Mouse (Mus musculus): ENCODE measurements around the gene Tent5b.
A peak's percentile ranks its signal among the peaks of the same experiment; 100 is the strongest.
"Not testable (repeated sequence)": the region's sequence is repeated elsewhere in the genome, so short reads cannot be mapped to it uniquely, and the experiment has no call there.

The Tent5b gene

DNA sequence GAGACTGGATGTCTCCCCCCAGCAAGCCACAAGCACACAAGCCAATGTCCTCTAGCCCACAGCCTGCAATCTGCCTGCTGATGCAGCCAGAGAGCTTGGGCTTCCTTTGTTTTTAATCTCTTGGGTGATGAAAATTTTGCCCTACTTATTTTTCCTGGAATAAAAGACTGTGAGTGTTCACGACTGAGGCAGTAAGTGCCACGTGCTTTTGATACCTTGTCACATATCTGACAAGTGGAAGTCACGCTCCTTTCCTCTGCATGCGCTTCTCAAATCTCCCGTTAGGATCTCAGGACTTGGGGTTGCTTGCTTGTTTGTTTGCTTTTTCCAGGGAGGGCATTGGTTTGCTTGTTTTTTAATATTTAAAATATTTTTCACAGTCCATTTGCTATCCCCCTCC is 24.4 kb downstream of the Tent5b start:
- DNase-seq = no peak

DNA sequence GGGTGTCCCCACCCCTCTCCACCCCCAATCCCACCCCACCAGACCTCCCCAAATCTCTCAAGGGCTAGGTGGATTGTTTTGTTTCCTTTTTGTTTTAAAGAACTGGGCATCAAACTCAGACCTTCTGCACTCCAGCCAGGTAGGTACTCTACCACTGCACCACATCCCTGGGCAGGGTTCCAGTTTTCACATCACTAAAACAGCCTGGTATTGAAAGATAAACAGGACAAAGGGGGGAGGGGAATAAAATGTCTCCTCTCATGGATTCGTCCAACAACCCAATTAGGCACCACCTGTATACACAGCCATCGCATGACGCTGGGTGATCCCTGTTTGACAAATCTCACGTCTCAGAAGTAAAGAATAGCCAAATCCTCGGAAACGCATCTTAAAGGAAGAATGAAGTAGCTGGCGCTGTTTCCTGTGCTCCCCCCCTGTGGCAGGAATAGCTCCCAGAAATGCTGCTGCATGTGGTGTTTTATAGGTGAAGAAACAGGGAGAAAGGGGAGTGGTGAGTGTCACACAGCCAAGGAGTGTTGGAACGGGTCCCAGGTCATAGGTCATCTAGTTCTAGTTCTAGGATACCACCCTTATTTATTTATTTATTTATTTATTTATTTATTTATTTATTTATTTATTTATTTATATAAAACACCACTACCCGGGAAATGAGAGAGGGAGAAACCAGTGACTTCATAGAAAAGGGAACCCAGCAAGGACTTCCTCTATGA is 25.0 kb downstream of the Tent5b start:
- DNase-seq = no peak

DNA sequence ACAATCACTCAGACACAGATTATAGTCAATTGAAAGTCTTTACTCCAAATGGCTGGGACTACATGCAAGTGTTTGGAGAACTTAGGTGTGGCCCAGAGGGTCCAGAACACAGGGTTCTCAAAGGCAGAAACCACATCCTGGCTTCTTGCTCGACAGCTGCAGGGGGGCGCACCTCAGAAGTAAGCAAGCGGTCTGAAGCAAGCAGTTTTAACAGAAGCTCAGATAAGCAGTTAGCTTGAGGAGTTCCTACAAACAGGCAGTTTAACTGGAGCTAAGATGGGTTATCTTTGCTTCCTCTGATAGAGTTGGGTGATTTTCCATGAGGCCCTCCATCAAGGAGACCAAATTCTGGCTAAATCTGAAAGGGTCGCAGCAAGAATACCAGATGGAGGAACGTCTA is 26.6 kb downstream of the Tent5b start:
- no peak for DNase-seq

DNA sequence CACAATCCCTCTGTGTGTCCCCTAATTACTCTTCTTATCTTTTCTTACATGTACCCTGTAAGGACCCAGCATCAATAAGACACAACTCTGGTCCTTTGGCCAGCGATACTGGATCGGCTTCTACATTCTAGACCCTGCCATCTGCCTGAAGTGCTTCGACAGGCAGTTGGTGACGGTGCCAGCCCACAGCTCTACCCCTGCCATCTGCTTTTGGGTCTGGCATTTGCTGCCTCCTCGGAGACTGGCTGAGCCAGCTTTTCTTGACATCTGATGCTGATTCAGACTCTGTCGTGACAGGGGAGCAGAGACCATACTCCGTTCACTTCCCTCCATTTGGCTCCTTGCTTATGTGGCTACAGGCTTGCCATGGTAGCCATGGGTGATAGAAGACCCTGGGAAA is 29.1 kb downstream of the Tent5b start:
- no peak for DNase-seq

DNA sequence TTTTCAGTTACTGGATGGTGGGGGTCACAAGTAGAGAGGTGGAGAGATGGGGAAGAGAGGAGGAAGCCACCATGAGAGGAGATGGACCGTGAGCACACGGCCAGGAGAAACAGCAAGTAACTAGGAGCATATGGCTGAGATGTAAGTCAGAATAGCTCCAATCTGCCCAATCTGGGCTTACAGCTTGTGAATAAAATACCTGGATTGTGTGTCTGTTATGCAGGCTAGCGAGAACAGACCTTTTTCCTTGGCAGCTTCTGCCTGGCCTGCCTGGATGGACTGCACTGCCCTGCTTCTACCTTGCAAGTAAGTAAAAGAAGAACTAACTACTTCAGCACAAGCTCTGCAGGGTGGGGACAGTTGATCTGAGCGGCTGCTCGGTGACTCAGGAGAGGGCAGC is 31.1 kb downstream of the Tent5b start:
- DNase-seq = no peak

DNA sequence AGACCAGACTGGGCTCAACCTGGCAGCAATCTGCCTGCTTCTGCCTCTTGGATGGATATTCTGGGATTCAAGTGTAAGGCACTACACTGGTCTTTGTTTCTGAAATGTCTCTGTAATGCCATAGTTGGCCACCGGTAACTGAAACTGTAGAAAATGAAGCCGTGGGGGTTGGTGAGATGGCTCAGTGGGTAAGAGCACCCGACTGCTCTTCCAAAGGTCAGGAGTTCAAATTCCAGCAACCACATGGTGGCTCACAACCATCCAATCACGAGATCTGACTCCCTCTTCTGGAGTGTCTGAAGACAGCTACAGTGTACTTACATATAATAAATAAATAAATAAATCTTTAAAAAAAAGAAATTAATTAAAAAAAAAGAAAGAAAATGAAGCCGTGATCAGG is 32.6 kb downstream of the Tent5b start:
- not testable (repeated sequence) for DNase-seq

DNA sequence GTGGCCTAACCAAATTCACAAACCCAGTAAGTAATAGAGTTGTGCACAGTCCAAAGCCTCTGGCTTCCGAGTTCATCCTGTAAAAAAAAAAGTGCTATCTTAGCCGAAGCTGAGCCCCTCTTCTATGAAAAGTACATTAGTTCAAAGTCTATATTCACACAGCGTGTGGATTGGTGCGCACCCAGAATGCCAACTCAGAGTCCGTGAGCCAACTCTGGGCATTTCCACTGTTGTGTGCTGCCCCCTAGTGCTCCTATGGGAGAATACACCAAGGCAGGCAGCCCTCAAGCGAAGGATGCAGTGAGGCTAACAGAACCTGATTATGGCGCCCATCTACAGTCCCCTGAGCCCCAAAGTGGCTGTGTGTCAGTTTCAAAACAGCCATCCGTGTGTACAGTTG is 33.0 kb downstream of the Tent5b start:
- peak; percentile 80 for DNase-seq

DNA sequence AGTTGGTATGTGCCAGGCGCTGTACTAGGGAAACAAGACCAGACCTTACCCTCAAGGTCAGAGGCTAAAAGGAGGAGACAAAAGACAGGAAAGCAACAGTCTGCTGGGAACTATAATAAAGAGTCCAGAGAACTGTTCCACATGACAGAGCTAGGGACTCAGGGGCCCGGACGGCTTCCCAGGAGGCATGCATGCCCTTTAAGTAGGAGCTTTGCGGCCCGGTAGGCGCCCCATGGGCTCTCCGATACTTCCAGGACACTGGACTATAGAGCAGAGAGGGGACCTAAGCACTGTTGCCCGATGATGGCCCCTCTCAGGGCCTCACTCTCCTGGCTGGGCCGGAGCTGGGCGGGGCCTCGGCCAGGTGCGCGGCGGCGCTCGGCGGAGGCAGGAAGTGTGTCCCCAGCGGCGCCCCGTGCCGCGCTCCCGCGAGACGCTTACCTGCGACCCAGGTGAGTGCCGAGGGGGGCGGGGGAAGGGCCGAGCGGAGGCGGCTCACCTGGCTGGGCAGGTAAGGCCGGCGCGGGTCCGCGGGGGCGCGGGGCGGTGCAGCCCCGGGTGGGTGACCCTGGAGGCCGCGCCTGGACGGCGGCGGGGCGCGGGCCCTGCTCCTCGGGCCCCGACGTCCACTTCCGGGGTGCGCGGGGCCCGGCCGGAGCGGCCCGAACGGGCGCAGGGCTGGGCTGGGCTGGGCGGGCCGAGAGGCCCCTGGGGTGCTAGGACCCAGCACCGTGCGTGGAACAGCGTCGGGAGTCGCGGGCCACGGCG is 38.9 kb downstream of the Tent5b start, which contains the start of gene Kdf1:
Gene Kdf1 (plus strand): TSS at position 363 of the 768 bp plus-strand sequence.
- peak; percentile 73 for DNase-seq

DNA sequence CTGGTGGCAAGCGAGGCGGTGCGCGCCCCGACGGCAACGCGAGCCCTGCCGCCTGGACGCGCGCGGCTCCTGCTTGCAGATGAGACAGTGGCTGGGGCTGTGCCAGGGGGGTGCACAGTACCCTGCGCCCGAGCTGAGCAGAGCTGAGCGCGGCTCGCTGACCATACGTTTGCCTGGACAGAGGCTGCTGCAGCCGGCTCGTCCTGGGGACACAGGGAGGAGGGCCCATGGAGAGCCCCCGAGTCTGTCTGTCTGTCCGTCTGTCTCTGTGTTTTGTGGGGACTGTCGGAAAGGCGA is 39.4 kb downstream of the Tent5b start:
- no peak for DNase-seq

DNA sequence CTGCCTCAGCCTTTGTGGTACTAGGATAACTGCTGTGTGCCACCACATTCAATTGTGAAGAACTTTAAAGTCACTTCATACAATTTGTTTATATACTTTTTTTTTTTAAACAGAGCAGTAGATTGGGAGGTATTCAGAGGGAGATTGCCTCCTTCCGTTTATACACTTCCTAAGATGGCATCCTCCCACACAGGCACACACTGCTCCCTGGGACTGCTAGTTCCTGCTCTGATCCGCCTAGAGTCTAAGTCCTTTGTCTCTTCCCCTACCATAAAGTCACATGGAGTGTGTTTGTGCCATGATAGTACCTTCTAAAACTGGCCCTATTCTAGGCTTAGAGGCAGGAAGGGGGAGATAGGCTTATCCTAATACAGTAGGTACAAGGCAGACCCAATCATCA is 41.6 kb downstream of the Tent5b start:
- DNase-seq = no peak

DNA sequence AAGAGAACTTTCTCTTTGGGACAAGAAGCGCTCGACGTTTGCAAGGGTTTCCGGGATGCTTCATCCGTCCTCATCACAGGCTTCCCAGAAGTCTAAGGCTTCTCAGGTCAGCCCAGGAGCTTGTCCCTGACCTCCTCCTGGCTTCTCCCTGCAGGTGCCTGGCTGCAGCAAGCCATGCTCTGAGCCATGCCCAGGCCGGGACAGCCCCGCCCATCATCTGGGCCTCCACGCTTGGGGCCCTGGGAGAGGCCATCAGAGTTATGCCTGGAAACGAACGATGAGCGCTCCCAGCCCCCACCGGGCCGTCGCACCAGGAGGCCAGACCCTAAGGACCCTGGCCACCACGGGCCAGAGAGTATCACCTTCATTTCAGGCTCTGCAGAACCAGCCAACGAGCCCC is 47.9 kb downstream of the Tent5b start:
- DNase-seq = no peak

DNA sequence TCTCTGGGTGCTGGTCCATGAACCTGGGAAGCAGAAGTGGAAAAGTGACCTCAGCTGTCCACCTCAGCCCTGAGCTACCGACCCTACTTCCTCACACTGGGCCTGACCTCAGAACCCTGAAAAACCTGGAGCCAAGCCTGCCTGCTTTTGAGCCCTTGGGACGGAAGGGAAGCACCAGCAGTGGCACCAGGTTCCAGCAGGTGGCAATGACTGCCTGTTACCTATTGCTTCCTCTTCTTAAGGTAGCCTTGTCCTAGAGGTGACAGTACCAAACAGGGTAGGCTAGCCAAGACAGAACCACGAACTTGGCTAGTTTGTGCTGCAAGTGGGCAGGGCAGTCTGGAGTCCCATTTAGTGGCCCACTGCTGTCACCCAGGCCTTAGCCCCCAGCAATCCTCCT is 52.8 kb downstream of the Tent5b start:
- no peak for DNase-seq

DNA sequence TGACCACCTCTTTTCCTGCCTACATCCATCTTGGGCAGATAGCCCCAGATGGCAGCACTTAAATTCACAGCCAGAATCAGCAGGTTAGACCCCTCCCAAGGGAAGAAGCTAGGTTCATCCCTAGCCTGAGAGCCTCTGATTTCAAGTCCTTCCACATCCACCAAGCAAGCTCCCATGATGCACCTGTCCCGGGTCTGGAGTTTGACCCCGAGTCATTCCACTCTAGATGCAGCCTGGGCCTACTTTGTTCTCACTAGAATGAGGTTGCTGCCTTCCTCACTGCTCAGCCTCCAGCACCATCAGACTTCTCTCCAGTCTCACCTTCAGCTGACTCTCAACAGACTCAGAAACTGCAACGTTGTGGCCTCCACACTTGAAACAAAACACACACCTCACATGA is 56.1 kb downstream of the Tent5b start:
- no peak for DNase-seq

DNA sequence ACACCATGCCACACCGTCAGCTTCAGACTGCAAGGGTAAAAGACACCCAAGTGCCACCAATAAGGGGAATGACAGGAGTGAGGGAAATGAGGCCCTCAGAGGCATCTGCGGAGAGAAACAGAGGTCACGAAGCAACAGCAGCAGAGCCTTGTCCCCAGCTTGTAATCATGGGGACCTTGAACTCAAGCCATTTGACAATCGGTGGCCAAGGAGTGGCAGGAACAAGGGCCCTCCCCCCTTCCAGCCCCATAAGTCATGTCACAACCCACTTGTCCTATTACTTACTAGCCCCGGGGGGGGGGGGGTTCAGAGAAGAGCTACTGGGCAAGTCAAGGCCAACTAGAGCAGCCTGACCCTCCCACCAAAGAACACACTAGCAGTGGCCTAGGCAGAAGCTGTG is 56.7 kb downstream of the Tent5b start:
- DNase-seq = no peak

All from lung, postnatal 10 days (tissue).